Mouse (Mus musculus): ENCODE results near the gene Otud7a. TPM values are rescaled to one million over a fixed set of nuclear protein-coding genes. Genes with fewer than 3 reads are reported as not detected.

Gene Otud7a
- polyA plus RNA-seq, 1 experiment = 0.82 TPM

GRCm38 (mm10) chr7:63730012-63730411 is 285.5 kb downstream of the Otud7a start:
- no peaks in the 10 kb centered on the region for H3K79me2 ChIP-seq (ENCODE audit: control insufficient read depth, insufficient read depth)
- no peaks in the 10 kb centered on the region for H3K36me3 ChIP-seq (ENCODE audit: control insufficient read depth, insufficient read depth)
- no peak overlapping the region for H3ac ChIP-seq (ENCODE audit: control insufficient read depth, insufficient read length)
- H3K27me3 ChIP-seq (ENCODE audit: control insufficient read depth, insufficient read depth, insufficient read length) = no peaks in the 10 kb centered on the region
- no peak overlapping the region for H3K4me2 ChIP-seq (ENCODE audit: low read depth)
- TF ChIP-seq CEBPB (IDR thresholded peaks at IDR 0.05; ENCODE audit: insufficient read depth, poor library complexity, severe bottlenecking) (no peak), E2F4 (IDR thresholded peaks at IDR 0.05; ENCODE audit: insufficient read depth) (no peak), MYOD1 (IDR thresholded peaks at IDR 0.05; ENCODE audit: control insufficient read depth in 1 of 3, insufficient read length in 2 of 3, low read depth in 2 of 3) (peak; percentile 88 to 97 (median 95)), MAX (IDR thresholded peaks at IDR 0.05; ENCODE audit: low read depth) (no peak), TCF12 (IDR thresholded peaks at IDR 0.05; ENCODE audit: insufficient read depth, poor library complexity, severe bottlenecking) (peak; percentile 91), TCF3 (IDR thresholded peaks at IDR 0.05; ENCODE audit: insufficient read length, low read depth) (peak; percentile 43), POLR2AphosphoS2 (IDR thresholded peaks at IDR 0.05; ENCODE audit: insufficient read length, low read depth) (no peak), POLR2A (IDR thresholded peaks at IDR 0.05; ENCODE audit: insufficient read length, low read depth) (no peak), USF1 (IDR thresholded peaks at IDR 0.05; ENCODE audit: low read depth) (no peak), MYOG (IDR thresholded peaks at IDR 0.05; ENCODE audit: control insufficient read depth in 1 of 3, insufficient read depth in 1 of 3, insufficient read length in 2 of 3, low read depth in 2 of 3) (peak; percentile 48 to 93 (median 85)), SRF (IDR thresholded peaks at IDR 0.05; ENCODE audit: control insufficient read depth, insufficient read length, low read depth) (no peak), REST (IDR thresholded peaks at IDR 0.05; ENCODE audit: insufficient read depth, insufficient read length) (no peak)
- H3K4me3 ChIP-seq = no peak overlapping the region

- no peaks in the 10 kb centered on the region for H3K36me3 ChIP-seq (ENCODE audit: control insufficient read depth, insufficient read depth)
- no peaks in the 10 kb centered on the region for H3K27me3 ChIP-seq (ENCODE audit: control insufficient read depth, insufficient read depth, insufficient read length)
- H3K4me2 ChIP-seq (ENCODE audit: low read depth) = no peak overlapping the region
- TF ChIP-seq REST (IDR thresholded peaks at IDR 0.05; ENCODE audit: insufficient read depth, insufficient read length) = no peak
- TF ChIP-seq TCF12 (IDR thresholded peaks at IDR 0.05; ENCODE audit: insufficient read depth, poor library complexity, severe bottlenecking) = no peak
- TF ChIP-seq POLR2A (IDR thresholded peaks at IDR 0.05; ENCODE audit: insufficient read length, low read depth) = no peak
- no peak for TF ChIP-seq CEBPB (IDR thresholded peaks at IDR 0.05; ENCODE audit: insufficient read depth, poor library complexity, severe bottlenecking)
- no peak for TF ChIP-seq SRF (IDR thresholded peaks at IDR 0.05; ENCODE audit: control insufficient read depth, insufficient read length, low read depth)
- TF ChIP-seq POLR2AphosphoS2 (IDR thresholded peaks at IDR 0.05; ENCODE audit: insufficient read length, low read depth) = no peak
- no peak for TF ChIP-seq USF1 (IDR thresholded peaks at IDR 0.05; ENCODE audit: low read depth)
- TF ChIP-seq MYOG (IDR thresholded peaks at IDR 0.05; ENCODE audit: control insufficient read depth in 1 of 3, insufficient read depth in 1 of 3, insufficient read length in 2 of 3, low read depth in 2 of 3) = no peak
- TF ChIP-seq TCF3 (IDR thresholded peaks at IDR 0.05; ENCODE audit: insufficient read length, low read depth) = no peak
- no peak for TF ChIP-seq MYOD1 (IDR thresholded peaks at IDR 0.05; ENCODE audit: control insufficient read depth in 1 of 3, insufficient read length in 2 of 3, low read depth in 2 of 3)
- no peak for TF ChIP-seq MAX (IDR thresholded peaks at IDR 0.05; ENCODE audit: low read depth)
- TF ChIP-seq E2F4 (IDR thresholded peaks at IDR 0.05; ENCODE audit: insufficient read depth) = no peak
- H3K4me3 ChIP-seq = no peak overlapping the region
- no peaks in the 10 kb centered on the region for H3K79me2 ChIP-seq (ENCODE audit: control insufficient read depth, insufficient read depth)
- no peak overlapping the region for H3ac ChIP-seq (ENCODE audit: control insufficient read depth, insufficient read length)
Observed at GRCm38 (mm10) chr7:63737725-63738124, 293.2 kb downstream of the Otud7a start.

DNA sequence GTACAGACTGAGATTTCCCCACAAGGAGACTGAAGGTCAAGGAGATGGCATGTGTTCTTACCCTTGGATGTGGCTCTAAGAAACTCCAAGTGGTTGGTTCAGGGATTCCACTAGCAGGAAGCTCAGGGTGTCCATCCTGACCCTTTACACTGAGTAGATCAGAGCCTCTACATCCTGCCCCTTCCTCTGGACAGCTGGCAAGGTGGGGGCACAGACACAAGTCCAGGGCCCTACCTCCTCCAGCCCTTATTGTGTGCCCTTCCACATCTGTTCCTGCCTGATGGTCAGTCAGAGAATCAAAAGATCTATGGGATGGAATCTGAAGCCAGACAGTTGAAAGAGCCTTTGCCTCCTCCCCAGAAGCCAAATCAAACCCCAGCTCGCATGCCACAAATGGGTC is 293.6 kb downstream of the Otud7a start:
- H3ac ChIP-seq (ENCODE audit: control insufficient read depth, insufficient read length) = no peak overlapping the region
- no peak for TF ChIP-seq TCF12 (IDR thresholded peaks at IDR 0.05; ENCODE audit: insufficient read depth, poor library complexity, severe bottlenecking)
- no peak for TF ChIP-seq REST (IDR thresholded peaks at IDR 0.05; ENCODE audit: insufficient read depth, insufficient read length)
- TF ChIP-seq E2F4 (IDR thresholded peaks at IDR 0.05; ENCODE audit: insufficient read depth) = no peak
- no peak for TF ChIP-seq CEBPB (IDR thresholded peaks at IDR 0.05; ENCODE audit: insufficient read depth, poor library complexity, severe bottlenecking)
- no peak for TF ChIP-seq POLR2AphosphoS2 (IDR thresholded peaks at IDR 0.05; ENCODE audit: insufficient read length, low read depth)
- no peak for TF ChIP-seq MYOG (IDR thresholded peaks at IDR 0.05; ENCODE audit: control insufficient read depth in 1 of 3, insufficient read depth in 1 of 3, insufficient read length in 2 of 3, low read depth in 2 of 3)
- no peak for TF ChIP-seq MYOD1 (IDR thresholded peaks at IDR 0.05; ENCODE audit: control insufficient read depth in 1 of 3, insufficient read length in 2 of 3, low read depth in 2 of 3)
- TF ChIP-seq SRF (IDR thresholded peaks at IDR 0.05; ENCODE audit: control insufficient read depth, insufficient read length, low read depth) = no peak
- TF ChIP-seq POLR2A (IDR thresholded peaks at IDR 0.05; ENCODE audit: insufficient read length, low read depth) = no peak
- TF ChIP-seq MAX (IDR thresholded peaks at IDR 0.05; ENCODE audit: low read depth) = no peak
- TF ChIP-seq TCF3 (IDR thresholded peaks at IDR 0.05; ENCODE audit: insufficient read length, low read depth) = no peak
- no peak for TF ChIP-seq USF1 (IDR thresholded peaks at IDR 0.05; ENCODE audit: low read depth)
- no peak overlapping the region for H3K4me2 ChIP-seq (ENCODE audit: low read depth)
- no peak overlapping the region for H3K4me3 ChIP-seq
- no peaks in the 10 kb centered on the region for H3K36me3 ChIP-seq (ENCODE audit: control insufficient read depth, insufficient read depth)
- no peaks in the 10 kb centered on the region for H3K79me2 ChIP-seq (ENCODE audit: control insufficient read depth, insufficient read depth)
- H3K27me3 ChIP-seq (ENCODE audit: control insufficient read depth, insufficient read depth, insufficient read length) = no peaks in the 10 kb centered on the region

- Histone ChIP-seq H3ac (ENCODE audit: control insufficient read depth, insufficient read length) (no peak overlapping the region), H3K4me3 (no peak overlapping the region), H3K4me2 (ENCODE audit: low read depth) (no peak overlapping the region), H3K27me3 (ENCODE audit: control insufficient read depth, insufficient read depth, insufficient read length) (no peaks in the 10 kb centered on the region), H3K36me3 (ENCODE audit: control insufficient read depth, insufficient read depth) (no peaks in the 10 kb centered on the region), H3K79me2 (ENCODE audit: control insufficient read depth, insufficient read depth) (no peaks in the 10 kb centered on the region)
- TF ChIP-seq CEBPB (IDR thresholded peaks at IDR 0.05; ENCODE audit: insufficient read depth, poor library complexity, severe bottlenecking) = no peak
- TF ChIP-seq POLR2A (IDR thresholded peaks at IDR 0.05; ENCODE audit: insufficient read length, low read depth) = no peak
- TF ChIP-seq TCF3 (IDR thresholded peaks at IDR 0.05; ENCODE audit: insufficient read length, low read depth) = no peak
- TF ChIP-seq MYOD1 (IDR thresholded peaks at IDR 0.05; ENCODE audit: control insufficient read depth in 1 of 3, insufficient read length in 2 of 3, low read depth in 2 of 3) = no peak
Observed at GRCm38 (mm10) chr7:63743116-63743515, 298.6 kb downstream of the Otud7a start.

GRCm38 (mm10) chr7:63752081-63752480 is 307.5 kb downstream of the Otud7a start:
- H3K79me2 ChIP-seq (ENCODE audit: control insufficient read depth, insufficient read depth) = no peaks in the 10 kb centered on the region
- no peak for TF ChIP-seq REST (IDR thresholded peaks at IDR 0.05; ENCODE audit: insufficient read depth, insufficient read length)
- H3ac ChIP-seq (ENCODE audit: control insufficient read depth, insufficient read length) = no peak overlapping the region
- no peak overlapping the region for H3K4me2 ChIP-seq (ENCODE audit: low read depth)
- H3K27me3 ChIP-seq (ENCODE audit: control insufficient read depth, insufficient read depth, insufficient read length) = peaks cover 2% of the 10 kb centered on the region
- H3K36me3 ChIP-seq (ENCODE audit: control insufficient read depth, insufficient read depth) = no peaks in the 10 kb centered on the region
- H3K4me3 ChIP-seq = no peak overlapping the region

Data from myocyte (in vitro differentiated cells).